Mouse (Mus musculus) frontal cortex, adult (tissue): ENCODE measurements at regions not wholly inside any gene's neighbourhood (a gene's known extent, or its start where the extent isn't known, plus 50 kb on each side); places are given as distances from the start of the nearest gene placed in this dataset.

Experiments
- ATAC-seq: cut with Nextera tagmentation; 2 replicates; pipeline ENCODE4 v1.9.2; 2017; ENCODE audit warnings: mild to moderate bottlenecking, moderate library complexity, mixed read lengths; ENCODE audit not compliant: low TSS enrichment

GRCm38 (mm10) chr7:58919863-58920262, 263.9 kb downstream of the Atp10a start:
- ATAC-seq, result no peak

GRCm38 (mm10) chr7:58920283-58920682, 264.3 kb downstream of the Atp10a start:
- ATAC-seq, result peak; percentile 73; the same call in 1 of the 2 replicates

DNA sequence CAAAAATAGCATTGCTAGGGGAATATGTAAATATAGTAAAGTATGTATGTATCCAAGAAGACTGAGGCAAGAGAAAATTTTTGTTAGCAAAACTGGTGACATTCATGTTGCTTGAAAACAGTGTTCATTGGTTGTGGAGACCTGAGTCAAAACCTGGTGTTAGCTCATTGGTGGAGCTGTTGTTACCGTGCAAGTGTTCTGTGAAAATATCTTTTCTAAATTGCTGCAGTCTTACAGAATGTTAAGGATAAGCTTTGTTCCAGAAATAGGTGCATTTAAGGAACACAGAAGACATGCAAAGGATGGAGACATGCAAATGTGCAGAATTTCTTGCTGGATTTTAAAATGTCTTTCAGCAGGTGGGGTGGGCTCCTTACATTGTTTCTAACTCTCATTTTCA, 269.0 kb downstream of the Atp10a start:
- peak; percentile 73 for ATAC-seq

DNA sequence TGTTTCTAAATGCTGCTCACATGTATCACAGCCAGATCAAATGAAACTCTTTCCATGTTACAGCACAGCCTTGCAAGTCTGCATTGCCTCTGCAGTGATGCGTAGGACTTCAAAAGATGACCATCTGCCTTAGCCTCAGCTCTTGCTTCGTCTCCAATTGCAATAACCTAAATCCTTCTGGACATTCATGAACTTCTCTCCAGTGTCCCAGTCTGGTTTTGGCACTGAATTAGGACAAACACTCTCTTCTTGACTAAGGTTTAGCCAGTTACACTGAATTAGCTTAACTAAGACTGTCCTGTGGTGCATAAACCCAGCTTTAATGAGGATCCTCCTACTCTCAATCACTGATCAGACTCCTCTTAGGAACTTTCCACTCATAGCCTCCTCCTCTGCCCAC, 269.4 kb downstream of the Atp10a start:
- ATAC-seq, result peak; percentile 86

DNA sequence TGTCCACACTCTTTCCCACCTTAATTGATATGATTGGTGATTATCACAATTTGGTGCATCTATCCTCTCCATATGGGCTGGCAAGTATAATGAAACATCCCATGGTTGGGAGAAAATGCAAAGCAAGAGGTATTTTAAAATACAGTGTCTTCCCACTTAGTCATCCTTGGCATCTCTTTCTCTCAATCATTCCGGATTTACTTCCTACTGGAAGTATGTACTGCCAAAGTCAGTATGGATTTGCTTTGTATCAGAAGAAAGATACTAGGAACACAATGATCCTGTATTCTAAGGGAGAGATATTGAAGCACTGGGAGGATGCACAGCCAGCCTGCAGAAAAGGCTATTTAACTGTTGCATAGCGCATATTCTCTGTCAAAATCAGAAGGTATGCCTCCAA, 271.1 kb upstream of the Ube3a start:
- peak; percentile 86 for ATAC-seq

GRCm38 (mm10) chr7:59007196-59007595, 221.4 kb upstream of the Ube3a start:
- ATAC-seq, result peak; percentile 79

GRCm38 (mm10) chr7:59013449-59014301, 214.9 kb upstream of the Ube3a start:
- ATAC-seq, result no peak

GRCm38 (mm10) chr7:59014302-59014677, 214.3 kb upstream of the Ube3a start:
- ATAC-seq, result no peak

DNA sequence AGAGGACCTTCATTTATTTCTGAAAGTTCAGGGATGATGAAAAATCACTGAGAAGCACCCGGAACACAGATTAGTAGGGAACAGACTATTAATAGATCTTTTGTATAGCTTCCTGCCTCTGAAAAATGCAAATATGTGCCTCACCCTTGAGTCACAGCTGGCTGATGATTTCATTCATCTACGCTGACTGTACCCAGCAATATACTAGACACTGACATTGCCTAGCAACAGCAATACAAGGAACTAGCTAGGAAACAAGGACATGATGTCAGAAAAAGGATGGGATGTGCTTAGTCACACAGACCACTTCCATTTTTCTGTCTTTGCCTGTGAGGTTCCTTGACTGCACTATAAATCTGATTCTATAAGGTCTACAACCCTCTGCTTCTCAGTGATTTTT, 201.1 kb upstream of the Ube3a start:
- 0 out of 2 replicates have a peak, but pooled peaks have one; percentile 31 for ATAC-seq
